Mouse (Mus musculus): ENCODE measurements around the gene Mllt11. TPM values are rescaled to one million over a fixed set of nuclear protein-coding genes. Genes with fewer than 3 reads are reported as not detected.

Gene Mllt11
- polyA plus RNA-seq, 2 experiments, result 16.7 to 38.5 TPM

- 0 out of 2 replicates have a peak, but pooled peaks cover 3% of the 10 kb centered on the region for H3K27me3 ChIP-seq (ENCODE audit: control insufficient read depth, insufficient read depth, low read length)
- ATAC-seq (ENCODE audit: low FRiP score, low read depth) (no peak), DNase-seq (ENCODE audit: low spot score) (no peak)
- H3K36me3 ChIP-seq (ENCODE audit: control insufficient read depth, insufficient read depth, low read length), result peaks cover 6% of the 10 kb centered on the region; the same call in 1 of the 2 replicates
- H3K4me1 ChIP-seq (ENCODE audit: control insufficient read depth, insufficient read depth, low read length), result no peaks in the 10 kb centered on the region
- H3K4me2 ChIP-seq (replicated peaks; ENCODE audit: low read depth, low read length, severe bottlenecking), result no peak overlapping the region
- H3K9me3 ChIP-seq (ENCODE audit: control insufficient read depth, low read length), result no peaks in the 10 kb centered on the region
- TF ChIP-seq POLR2A (IDR thresholded peaks at IDR 0.05; ENCODE audit: borderline replicate concordance, extremely low read depth, insufficient read depth, insufficient read length), result no peak
- H3K4me3 ChIP-seq (replicated peaks; ENCODE audit: low read length), result no peak overlapping the region
- no peak overlapping the region for H3K27ac ChIP-seq (replicated peaks; ENCODE audit: low read depth, low read length)
- 82% methylated on average over 5 of the region's 5 CpGs for WGBS
- no peak overlapping the region for H3K9ac ChIP-seq (ENCODE audit: low read depth, low read length, severe bottlenecking)
Measured at GRCm38 (mm10) chr3:95178948-95179347, 53.0 kb downstream of the Mllt11 start.

- Histone ChIP-seq H3K36me3 (ENCODE audit: control insufficient read depth, insufficient read depth, low read length) (peaks cover 11% of the 10 kb centered on the region), H3K9me3 (ENCODE audit: control insufficient read depth, low read length) (no peaks in the 10 kb centered on the region), H3K4me3 (replicated peaks; ENCODE audit: low read length) (no peak overlapping the region), H3K27me3 (ENCODE audit: control insufficient read depth, insufficient read depth, low read length) (peaks cover 16% of the 10 kb centered on the region), H3K27ac (replicated peaks; ENCODE audit: low read depth, low read length) (no peak overlapping the region), H3K9ac (ENCODE audit: low read depth, low read length, severe bottlenecking) (no peak overlapping the region), H3K4me2 (replicated peaks; ENCODE audit: low read depth, low read length, severe bottlenecking) (no peak overlapping the region), H3K4me1 (ENCODE audit: control insufficient read depth, insufficient read depth, low read length) (peaks cover 5% of the 10 kb centered on the region; the same call in 1 of the 2 replicates)
- WGBS, result 61% methylated on average over 6 of the region's 6 CpGs
- TF ChIP-seq POLR2A (IDR thresholded peaks at IDR 0.05; ENCODE audit: borderline replicate concordance, extremely low read depth, insufficient read depth, insufficient read length), result no peak
- DNase-seq (ENCODE audit: low spot score) (no peak), ATAC-seq (ENCODE audit: low FRiP score, low read depth) (no peak)
Measured at GRCm38 (mm10) chr3:95177583-95177982, 54.4 kb downstream of the Mllt11 start.

GRCm38 (mm10) chr3:95176500-95176899 lies 55.5 kb downstream of the Mllt11 start:
- no peak overlapping the region for H3K4me2 ChIP-seq (replicated peaks; ENCODE audit: low read depth, low read length, severe bottlenecking)
- peaks cover 27% of the 10 kb centered on the region for H3K27me3 ChIP-seq (ENCODE audit: control insufficient read depth, insufficient read depth, low read length)
- ATAC-seq (ENCODE audit: low FRiP score, low read depth), result no peak
- no peak for TF ChIP-seq POLR2A (IDR thresholded peaks at IDR 0.05; ENCODE audit: borderline replicate concordance, extremely low read depth, insufficient read depth, insufficient read length)
- no peak overlapping the region for H3K4me3 ChIP-seq (replicated peaks; ENCODE audit: low read length)
- peaks cover 22% of the 10 kb centered on the region for H3K36me3 ChIP-seq (ENCODE audit: control insufficient read depth, insufficient read depth, low read length)
- H3K27ac ChIP-seq (replicated peaks; ENCODE audit: low read depth, low read length), result no peak overlapping the region
- no peaks in the 10 kb centered on the region for H3K9me3 ChIP-seq (ENCODE audit: control insufficient read depth, low read length)
- no peak for DNase-seq (ENCODE audit: low spot score)
- H3K9ac ChIP-seq (ENCODE audit: low read depth, low read length, severe bottlenecking), result no peak overlapping the region
- peaks cover 5% of the 10 kb centered on the region; the same call in 1 of the 2 replicates for H3K4me1 ChIP-seq (ENCODE audit: control insufficient read depth, insufficient read depth, low read length)
- 74% methylated on average over 3 of the region's 3 CpGs for WGBS

GRCm38 (mm10) chr3:95174011-95174592 lies 57.9 kb downstream of the Mllt11 start:
- H3K9ac ChIP-seq (ENCODE audit: low read depth, low read length, severe bottlenecking), result peak overlapping the region; percentile 31; the same call in 1 of the 2 replicates
- peak; percentile 58 for ATAC-seq (ENCODE audit: low FRiP score, low read depth)

GRCm38 (mm10) chr3:95173256-95173949 lies 58.6 kb downstream of the Mllt11 start:
- DNase-seq (ENCODE audit: low spot score) (no peak), ATAC-seq (ENCODE audit: low FRiP score, low read depth) (peak; percentile 30; the same call in 1 of the 2 replicates)
- H3K4me3 ChIP-seq (replicated peaks; ENCODE audit: low read length), result peak overlapping the region; percentile 22
- H3K4me1 ChIP-seq (ENCODE audit: control insufficient read depth, insufficient read depth, low read length), result peaks cover 5% of the 10 kb centered on the region; the same call in 1 of the 2 replicates
- H3K27me3 ChIP-seq (ENCODE audit: control insufficient read depth, insufficient read depth, low read length), result peaks cover 30% of the 10 kb centered on the region
- WGBS, result 12% methylated on average over 55 of the region's 58 CpGs
- peak overlapping the region; percentile 36 for H3K4me2 ChIP-seq (replicated peaks; ENCODE audit: low read depth, low read length, severe bottlenecking)
- TF ChIP-seq POLR2A (IDR thresholded peaks at IDR 0.05; ENCODE audit: borderline replicate concordance, extremely low read depth, insufficient read depth, insufficient read length), result no peak
- no peaks in the 10 kb centered on the region for H3K9me3 ChIP-seq (ENCODE audit: control insufficient read depth, low read length)
- H3K9ac ChIP-seq (ENCODE audit: low read depth, low read length, severe bottlenecking), result peak overlapping the region; percentile 31; the same call in 1 of the 2 replicates
- no peak overlapping the region; the same call in 1 of the 2 replicates for H3K27ac ChIP-seq (replicated peaks; ENCODE audit: low read depth, low read length)
- peaks cover 52% of the 10 kb centered on the region for H3K36me3 ChIP-seq (ENCODE audit: control insufficient read depth, insufficient read depth, low read length)

More at GRCm38 (mm10) chr3:95174011-95174592, 57.9 kb downstream of the Mllt11 start:
- peak; percentile 80 for DNase-seq (ENCODE audit: low spot score)
- Histone ChIP-seq H3K4me3 (replicated peaks; ENCODE audit: low read length) (no peak overlapping the region), H3K4me1 (ENCODE audit: control insufficient read depth, insufficient read depth, low read length) (peaks cover 5% of the 10 kb centered on the region; the same call in 1 of the 2 replicates), H3K27me3 (ENCODE audit: control insufficient read depth, insufficient read depth, low read length) (peaks cover 30% of the 10 kb centered on the region), H3K36me3 (ENCODE audit: control insufficient read depth, insufficient read depth, low read length) (peaks cover 45% of the 10 kb centered on the region), H3K9me3 (ENCODE audit: control insufficient read depth, low read length) (no peaks in the 10 kb centered on the region), H3K4me2 (replicated peaks; ENCODE audit: low read depth, low read length, severe bottlenecking) (0 out of 2 replicates have a peak overlapping the region, but pooled peaks have one; percentile 17), H3K27ac (replicated peaks; ENCODE audit: low read depth, low read length) (no peak overlapping the region)
- no peak for TF ChIP-seq POLR2A (IDR thresholded peaks at IDR 0.05; ENCODE audit: borderline replicate concordance, extremely low read depth, insufficient read depth, insufficient read length)
- 8% methylated on average over 16 of the region's 16 CpGs for WGBS
